Mouse (Mus musculus): ENCODE results near the gene Gbp4. TPM values are rescaled to one million over a fixed set of nuclear protein-coding genes. Genes with fewer than 3 reads are reported as not detected.
"Not testable (repeated sequence)": the region's sequence is repeated elsewhere in the genome, so short reads cannot be mapped to it uniquely, and the experiment has no call there.

The Gbp4 gene
- 1 to 10 TPM; 2.2 to 3.0 TPM for total RNA-seq (2021)
- long read RNA-seq, experiment 1, full-length matches to known transcripts, result 3 of 3 reads
- long read RNA-seq, experiment 1, partial matches to known transcripts, result 0 of 3 reads
- long read RNA-seq, experiment 1, other reads (novel, unspliced or antisense), result 0 of 3 reads
- long read RNA-seq, experiment 2, result 0 reads

DNA sequence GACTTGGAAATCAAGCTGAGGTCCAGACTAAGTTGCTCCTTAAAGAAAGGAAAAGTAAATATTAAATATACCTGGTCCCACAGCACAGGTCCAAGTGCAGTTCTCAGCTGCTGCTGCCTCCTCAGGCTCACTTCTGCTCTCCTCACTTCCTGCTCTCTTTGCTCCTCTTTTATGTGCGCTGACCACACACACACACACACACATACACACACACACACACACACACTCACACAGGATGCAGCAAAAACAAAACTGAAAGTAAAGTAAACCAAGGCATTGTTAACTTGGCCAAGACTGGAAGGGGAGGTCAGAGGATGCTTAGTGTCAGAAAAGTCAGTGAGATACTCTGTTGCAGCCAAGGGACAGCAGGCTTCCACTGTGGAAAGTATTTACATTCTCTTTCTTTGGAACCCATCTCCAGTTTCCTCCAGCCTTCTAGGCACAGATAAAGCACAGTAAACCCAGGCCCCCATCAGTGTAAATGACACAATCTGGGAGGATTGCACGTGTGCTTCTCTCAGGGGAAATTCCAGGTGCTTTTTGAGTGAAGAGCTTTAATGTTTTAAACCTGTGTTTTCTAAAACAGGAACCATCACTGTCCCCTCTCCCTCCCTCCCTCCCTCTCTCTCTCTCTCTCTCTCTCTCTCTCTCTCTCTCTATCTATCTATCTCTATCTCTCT is at the start of gene Gbp4, which contains the start of the genes Gbp9 and Gbp8:
Gbp4 (minus strand) TSS at position 178 of the 680 bp plus-strand sequence.
Gbp9 (minus strand) TSS at position 131 of the 680 bp plus-strand sequence.
Gbp8 (minus strand) TSS at position 132 of the 680 bp plus-strand sequence.
- not testable (repeated sequence) for DNase-seq (ENCODE audit: low spot score in 2 of 2)

DNA sequence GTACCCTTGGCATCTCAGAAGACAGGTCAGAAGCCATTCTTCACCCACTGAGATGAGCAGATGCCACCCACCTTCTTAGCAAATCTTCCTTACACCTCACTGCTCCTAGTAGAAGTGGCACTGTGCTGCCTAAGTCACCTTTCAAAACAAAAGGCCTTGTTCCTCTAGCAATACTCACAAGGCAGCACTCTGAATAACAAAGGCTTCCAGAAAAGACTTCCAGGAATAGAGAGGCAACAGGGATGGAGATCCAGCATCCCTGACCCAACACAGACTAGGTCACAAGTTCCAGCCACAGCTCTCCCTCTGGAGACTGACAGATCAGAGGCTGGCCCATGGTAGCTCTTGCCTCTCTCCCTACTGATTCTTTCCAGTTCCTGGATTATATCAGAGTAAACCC is 42.1 kb upstream of the Gbp4 start:
- no peak for DNase-seq (ENCODE audit: low spot score in 2 of 2)

DNA sequence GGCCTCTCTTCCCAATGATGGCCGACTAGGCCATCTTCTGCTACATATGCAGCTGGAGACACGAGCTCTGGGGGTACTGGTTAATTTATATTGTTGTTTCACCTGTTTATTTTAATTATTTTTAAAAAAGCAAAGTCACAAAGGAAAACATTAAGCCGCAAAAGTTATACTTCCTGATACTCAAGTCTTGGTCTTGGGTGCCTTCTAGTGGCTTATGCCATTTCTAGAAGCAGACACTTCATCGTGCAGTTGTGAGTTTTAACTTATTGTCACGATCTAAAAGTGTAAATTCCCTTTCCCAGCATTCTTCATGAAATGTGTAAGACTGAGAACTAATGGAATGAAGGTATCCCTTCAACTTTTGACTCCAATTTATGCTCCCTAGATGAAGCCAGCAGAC is 17.2 kb upstream of the Gbp4 start:
- no peak for DNase-seq (ENCODE audit: low spot score in 2 of 2)

DNA sequence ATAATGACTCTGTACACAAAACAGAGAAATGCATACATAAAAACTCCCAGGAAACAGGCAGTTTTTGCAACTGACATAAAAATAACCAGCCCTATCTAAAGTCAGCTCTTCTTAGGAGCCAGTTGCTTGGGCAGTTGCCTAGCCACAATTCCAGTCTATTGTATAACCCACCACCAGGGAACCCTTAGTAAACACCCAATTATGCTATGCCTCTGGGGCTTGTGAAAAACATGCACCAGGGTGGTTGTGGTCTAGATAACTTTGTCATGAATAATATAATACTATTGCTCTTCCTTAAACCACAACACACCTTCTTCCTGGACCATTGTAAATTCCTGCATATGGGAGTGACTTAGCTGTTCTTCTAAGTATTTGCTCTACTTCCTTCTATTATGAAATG is 14.7 kb upstream of the Gbp4 start:
- DNase-seq (ENCODE audit: low spot score in 2 of 2), result no peak

DNA sequence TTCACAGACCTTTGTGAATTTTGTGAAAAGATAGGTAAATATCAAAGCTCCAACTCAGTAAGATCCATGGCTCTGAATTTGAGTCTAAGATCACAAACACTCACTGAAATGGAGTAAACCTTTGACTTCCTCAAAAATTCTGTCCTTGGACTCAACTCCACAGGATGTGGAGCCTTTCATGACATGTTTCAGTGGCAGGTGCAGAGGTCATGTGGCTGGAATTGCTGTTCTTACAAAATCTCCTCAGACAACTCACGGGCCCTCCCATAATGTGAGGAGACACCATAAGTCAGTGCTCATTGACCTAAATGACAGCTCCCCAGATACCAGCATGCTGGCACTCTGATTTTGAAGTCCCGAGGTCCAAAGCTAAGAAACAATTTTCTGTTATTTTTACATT is 8.7 kb upstream of the Gbp4 start:
- not testable (repeated sequence) for DNase-seq (ENCODE audit: low spot score in 2 of 2)

DNA sequence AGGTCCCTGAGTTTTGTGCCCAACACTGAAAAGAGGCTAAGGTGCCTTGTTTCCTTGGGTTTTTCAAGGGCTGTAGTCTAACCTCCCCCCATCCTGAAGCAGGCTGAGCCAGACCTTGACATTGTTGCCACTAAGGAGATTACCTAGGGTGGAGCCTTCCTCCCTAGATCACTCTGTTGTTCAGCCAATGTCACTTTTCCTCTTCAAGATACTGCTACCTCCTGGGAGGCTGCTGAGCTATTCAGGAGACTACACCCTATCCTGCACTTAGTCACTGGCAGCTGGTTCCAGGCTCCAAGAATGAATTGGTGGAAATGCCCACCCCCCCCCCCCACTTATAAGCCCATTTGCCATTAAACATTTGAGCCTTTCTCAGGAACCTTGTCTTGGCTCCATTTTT is 7.1 kb upstream of the Gbp4 start:
- no peak for DNase-seq (ENCODE audit: low spot score in 2 of 2)

DNA sequence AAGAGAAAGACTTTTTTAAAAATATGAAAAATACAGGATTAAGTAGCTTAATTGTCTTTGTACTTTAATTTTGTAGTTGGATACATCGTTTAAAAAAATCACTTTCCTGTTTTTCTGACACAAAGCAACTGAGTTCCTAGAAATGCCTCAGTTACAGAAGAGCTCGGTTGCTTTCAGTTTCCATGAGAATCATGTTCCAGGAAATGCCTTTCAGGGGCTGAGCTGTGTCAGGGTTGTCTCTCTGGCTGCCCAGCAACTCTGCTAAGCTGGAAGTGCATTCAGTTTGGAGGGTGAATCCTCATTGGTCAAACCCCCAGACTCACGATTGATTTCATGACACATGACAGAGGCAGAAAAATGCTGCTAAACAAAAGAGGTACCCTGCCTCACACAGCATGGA is 6.3 kb upstream of the Gbp4 start:
- DNase-seq (ENCODE audit: low spot score in 2 of 2), result not testable (repeated sequence)

DNA sequence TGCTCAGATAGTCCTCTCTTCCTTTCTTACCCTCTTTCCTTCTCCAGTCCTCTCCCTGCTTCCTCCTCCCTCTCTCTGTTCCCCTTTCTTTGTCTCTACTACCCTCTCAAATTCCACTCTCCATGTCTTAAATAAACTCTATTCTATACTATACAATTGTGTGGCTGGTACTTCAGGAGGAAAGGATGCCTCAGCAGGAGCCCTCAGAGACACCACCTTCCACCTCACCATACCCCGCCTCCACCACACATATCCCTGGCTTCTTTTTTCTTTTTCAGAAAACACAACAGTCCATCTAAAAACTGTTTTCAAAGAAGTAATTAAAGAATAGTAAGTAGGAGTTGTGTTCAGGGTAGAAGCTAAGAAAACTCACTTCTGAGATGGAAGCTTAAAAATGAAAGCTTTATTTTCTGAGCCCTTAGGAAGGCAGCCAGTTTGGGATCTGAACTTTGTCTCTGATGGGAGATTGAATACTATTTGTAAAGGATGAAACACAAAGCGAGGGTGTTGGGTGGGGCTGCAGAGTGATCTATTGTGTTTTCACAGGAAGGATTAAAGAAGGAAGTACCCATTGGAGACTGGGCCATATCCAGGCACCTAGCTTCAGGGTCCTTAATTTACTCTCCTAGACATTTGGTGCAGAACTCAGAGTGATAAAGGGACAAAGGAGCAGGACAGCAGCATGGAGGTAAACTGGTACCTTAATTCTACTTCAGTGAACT is 864 bp upstream of the Gbp4 start:
- not testable (repeated sequence) for DNase-seq (ENCODE audit: low spot score in 2 of 2)

DNA sequence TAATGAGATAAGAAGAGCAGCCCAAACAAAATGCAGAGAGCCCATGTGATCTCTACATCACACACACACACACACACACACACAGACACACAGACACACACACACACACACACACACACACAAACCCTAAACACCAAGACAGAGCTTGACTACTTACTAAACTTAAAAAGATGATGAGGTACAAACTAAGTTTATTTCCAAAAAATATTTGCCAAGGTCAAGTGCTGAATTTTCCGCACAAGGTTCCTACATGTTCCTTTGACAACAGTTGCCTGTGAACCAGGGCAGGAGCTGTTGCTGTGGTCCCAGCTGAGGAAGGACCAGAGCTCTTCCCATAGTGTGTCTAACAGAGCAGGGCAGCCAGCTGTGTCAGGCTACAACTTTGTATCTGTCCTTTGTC is 480 bp downstream of the Gbp4 start:
- DNase-seq (ENCODE audit: low spot score in 2 of 2), result no peak

DNA sequence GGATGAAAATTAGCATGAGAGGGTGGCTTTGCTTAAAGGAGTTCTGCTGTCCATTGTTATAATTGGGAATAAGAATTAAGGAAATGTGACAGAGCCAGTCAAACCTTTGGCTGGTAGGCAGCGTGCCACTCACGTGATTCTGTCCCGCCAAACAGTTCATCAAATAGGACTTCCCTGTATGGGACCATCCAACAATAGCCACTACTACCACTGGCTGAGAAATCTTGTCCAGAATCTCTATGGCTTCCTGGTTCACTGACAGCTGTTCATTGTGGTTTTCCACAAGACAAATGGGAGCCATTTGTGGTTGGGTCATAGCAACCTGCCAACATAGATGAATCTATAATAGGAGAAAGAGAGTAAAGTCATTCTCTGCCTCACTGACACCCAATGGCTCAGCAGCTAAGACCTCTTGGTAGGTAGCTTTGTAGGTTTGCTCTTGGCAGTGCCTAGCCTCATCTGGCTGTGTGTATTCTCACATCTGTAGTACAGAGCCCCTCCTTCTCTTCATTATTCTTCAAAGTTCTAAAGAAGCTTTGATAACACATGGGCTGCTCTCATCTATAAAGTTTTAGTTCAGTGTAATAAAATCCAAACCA is 2.6 kb downstream of the Gbp4 start:
- DNase-seq (ENCODE audit: low spot score in 2 of 2), result not testable (repeated sequence)

DNA sequence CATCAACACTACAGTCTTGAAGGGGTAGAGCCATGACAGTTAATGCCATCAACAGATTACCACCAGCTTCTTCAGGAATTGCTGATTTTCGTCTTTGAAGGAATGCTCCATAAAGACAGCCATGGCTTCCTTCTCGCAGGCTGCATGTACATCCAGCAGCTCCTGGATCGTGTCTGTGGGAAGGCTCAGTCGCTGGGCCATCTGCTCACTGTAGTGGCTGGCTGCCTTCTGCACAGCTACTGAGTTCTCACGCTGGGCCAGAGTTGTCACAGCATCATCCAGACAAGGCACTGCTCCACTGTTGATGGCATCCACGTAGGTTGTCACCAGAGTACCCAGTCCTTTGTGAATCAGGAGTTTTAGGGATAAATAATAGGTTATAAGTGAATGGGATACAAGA is 17.7 kb downstream of the Gbp4 start:
- DNase-seq (ENCODE audit: low spot score in 2 of 2), result not testable (repeated sequence)

DNA sequence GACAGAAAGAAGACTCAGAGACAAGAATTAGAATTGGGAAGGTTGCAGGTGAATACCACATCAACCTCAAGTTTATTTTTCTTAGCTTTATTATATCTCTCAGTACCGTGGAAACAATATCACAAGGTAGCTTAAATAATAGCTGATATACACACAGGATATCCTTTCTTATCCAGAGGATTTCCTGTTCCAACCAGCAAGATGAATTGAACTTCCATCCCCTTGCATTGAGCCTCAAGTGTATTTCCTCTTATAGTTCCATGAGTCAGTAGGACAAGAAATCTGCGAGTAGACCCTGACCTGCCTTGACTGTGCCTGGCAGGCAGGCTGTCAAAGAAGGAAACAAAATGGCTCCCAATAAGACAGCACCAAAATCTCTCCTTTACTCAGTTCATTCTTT is 23.6 kb downstream of the Gbp4 start:
- no peak for DNase-seq (ENCODE audit: low spot score in 2 of 2)

DNA sequence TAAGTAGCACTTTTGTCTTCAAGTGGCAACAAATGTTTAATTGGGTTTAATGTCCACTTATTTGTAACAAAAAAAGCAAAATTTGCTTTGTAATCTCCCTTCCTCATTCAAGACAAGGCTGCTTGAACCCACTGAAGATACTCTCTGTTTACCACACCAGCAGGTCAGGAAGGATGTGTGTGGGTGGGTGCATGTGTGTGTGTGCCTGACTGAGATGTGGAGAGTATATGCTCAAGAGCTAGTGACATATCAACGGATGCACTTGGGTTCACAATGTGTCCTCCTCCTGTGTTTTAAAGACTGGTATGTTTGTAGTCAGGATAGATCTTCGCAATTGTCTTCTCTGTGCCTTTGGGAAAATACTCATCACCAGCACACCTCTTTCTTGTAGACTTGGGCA is 24.7 kb downstream of the Gbp4 start:
- DNase-seq (ENCODE audit: low spot score in 2 of 2), result no peak

DNA sequence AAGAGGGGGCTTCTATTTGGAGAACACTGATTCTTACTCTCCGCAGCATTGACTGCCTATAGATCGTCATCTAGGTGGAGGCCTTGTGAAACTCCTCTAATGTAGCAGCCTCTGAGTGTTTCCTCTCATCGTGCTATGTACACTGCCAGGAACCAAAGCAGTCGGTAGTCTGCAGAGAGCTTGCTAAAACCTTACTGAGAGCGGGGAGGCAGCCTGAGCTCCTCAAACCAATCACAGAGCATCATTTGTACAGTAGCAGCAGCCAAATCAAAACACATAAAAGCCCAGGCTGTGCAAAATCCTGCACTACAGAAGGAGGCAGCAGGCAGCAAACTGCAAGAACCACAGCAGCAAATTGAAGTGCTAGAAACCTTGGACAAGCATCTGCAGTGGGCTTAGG is 25.7 kb downstream of the Gbp4 start:
- no peak for DNase-seq (ENCODE audit: low spot score in 2 of 2)

DNA sequence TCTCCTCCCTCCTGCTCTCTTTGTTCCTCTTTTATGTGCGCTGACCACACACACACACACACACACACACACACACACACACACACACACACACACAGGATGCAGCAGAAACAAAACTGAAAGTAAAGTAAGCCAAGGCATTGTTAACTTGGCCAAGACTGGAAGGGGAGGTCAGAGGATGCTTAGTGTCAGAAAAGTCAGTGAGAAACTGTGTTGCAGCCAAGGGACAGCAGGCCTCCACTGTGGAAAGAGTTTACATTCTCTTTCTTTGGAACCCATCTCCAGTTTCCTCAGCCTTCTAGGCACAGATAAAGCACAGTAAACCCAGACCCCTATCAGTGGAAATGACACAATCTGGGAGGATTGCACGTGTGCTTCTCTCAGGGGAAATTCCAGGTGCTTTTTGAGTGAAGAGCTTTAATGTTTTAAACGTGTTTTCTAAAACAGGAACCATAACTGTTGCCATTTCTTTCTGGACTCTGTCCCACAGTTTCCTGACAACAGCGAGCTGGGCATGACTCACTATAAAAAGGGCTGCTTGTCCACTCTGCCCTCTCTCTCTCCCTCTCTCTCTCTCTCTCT is 29.0 kb downstream of the Gbp4 start:
- peak in 1 of 2 experiments; percentile 45 for DNase-seq (ENCODE audit: low spot score in 2 of 2)

DNA sequence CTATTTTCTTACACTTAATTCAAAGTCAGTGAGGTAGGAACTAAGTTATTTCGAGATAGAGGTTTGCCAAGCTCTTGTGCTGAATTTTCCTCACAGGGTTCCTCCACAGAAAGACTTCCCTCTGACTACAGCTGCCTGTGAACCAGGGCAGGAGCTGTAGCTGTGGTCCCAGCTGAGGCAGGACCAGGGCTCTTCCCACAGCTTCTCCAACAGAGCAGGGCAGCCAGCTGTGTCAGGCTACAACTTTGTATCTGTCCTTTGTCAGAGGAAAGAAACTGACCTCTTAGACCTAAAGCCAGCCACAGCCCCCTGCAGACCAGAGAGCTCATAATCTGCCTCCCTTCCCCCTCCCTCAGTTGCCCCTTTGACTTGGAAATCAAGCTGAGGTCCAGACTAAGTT is 29.6 kb downstream of the Gbp4 start:
- not testable (repeated sequence) for DNase-seq (ENCODE audit: low spot score in 2 of 2)

DNA sequence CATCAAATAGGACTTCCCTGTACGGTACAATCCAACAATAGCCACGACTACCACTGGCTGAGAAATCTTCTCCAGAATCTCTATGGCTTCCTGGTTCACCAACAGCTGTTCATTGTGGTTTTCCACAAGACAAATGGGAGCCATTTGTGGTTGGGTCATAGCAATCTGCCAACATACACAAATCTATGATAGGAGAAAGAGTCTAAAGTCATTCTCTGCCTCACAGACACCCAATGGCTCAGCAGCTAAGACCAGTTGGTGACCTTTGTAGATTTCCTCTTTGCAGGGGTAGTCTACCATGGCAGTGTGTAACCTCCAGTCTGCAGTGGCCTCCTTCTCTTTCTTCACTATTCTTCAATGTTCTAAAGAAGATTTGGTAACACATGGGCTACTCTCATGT is 33.7 kb downstream of the Gbp4 start:
- not testable (repeated sequence) for DNase-seq (ENCODE audit: low spot score in 2 of 2)

DNA sequence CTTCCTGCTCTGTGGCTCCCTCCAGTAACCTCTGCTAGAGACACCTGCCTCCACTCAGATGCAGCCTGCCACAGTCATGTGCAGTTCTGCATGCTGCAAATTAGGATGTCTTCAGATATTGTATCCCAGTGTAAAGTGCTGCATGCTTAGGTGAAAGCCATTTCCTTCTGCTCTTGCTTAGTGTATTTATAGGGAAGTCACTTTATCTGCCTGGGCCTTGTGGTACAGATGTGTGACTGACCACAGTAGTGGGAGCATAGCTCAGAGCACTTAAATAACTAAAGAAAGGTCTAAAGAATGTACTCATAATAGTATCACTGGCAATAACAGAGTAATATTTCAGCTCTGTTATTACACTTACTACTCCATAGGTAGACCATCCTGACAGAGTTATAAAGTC is 57.5 kb downstream of the Gbp4 start:
- DNase-seq (ENCODE audit: low spot score in 2 of 2), result no peak

DNA sequence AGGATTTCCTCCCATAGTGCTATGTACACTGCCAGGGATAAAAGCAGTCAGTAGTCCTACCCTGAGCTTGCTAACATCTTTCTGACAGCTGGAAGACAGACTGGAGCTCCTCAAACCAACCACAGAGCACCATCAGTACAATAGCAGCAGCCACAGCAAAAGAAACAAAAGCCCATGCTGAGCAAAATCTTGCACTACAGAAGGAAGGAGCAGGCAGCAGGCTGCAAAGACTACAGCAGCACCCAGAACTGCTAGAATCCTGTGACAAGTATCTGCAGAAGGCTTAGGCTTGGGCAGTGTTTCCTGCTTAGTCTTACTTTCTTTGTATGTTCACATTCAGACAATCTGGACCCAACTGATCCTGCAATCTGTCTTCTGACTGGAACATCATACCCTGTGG is 71.0 kb downstream of the Gbp4 start:
- not testable (repeated sequence) for DNase-seq (ENCODE audit: low spot score in 2 of 2)

Measured in gastrocnemius, postnatal 4 days (tissue).